Mouse (Mus musculus) C2C12 (cell line): ENCODE data around the gene Taf6. TPM values are rescaled to one million over a fixed set of nuclear protein-coding genes. Genes with fewer than 3 reads are reported as not detected.
A peak's percentile ranks its signal among the peaks of the same experiment; 100 is the strongest.

ENCODE experiments used
- H3K27me3 ChIP-seq: one replicate; pipeline ENCODE4 v1.6.1; 2011; ENCODE audit not compliant: control insufficient read depth, insufficient read depth, insufficient read length
- H3K36me3 ChIP-seq: one replicate; pipeline ENCODE4 v1.6.1; 2011; ENCODE audit not compliant: control insufficient read depth, insufficient read depth
- H3K4me3 ChIP-seq: one replicate; pipeline ENCODE4 v1.5.1; 2011; ENCODE audit warnings: mild to moderate bottlenecking, control low read depth; ENCODE audit not compliant: poor library complexity, insufficient read depth, severe bottlenecking
- H3K79me2 ChIP-seq: one replicate; pipeline ENCODE4 v1.6.1; 2011; ENCODE audit not compliant: control insufficient read depth, insufficient read depth
- H3K79me3 ChIP-seq: one replicate; pipeline ENCODE4 v1.6.1; 2011; ENCODE audit warnings: low read depth, control low read depth
- H3ac ChIP-seq: one replicate; pipeline ENCODE3; 2011; ENCODE audit warnings: low read depth; ENCODE audit not compliant: control insufficient read depth, insufficient read length
- CEBPB ChIP-seq: IDR thresholded peaks from one replicate; pipeline ENCODE4 v1.6.1; 2011; ENCODE audit warnings: low read depth, mild to moderate bottlenecking, control low read depth, moderate library complexity
- CTCF ChIP-seq: IDR thresholded peaks from one replicate; pipeline ENCODE4 v1.5.1; 2011; ENCODE audit not compliant: control insufficient read depth, insufficient read depth, insufficient read length
- FOSL1 ChIP-seq: IDR thresholded peaks from one replicate; pipeline ENCODE4 v1.8.0; 2011; ENCODE audit warnings: mild to moderate bottlenecking, low read length; ENCODE audit not compliant: poor library complexity, insufficient read depth, severe bottlenecking
- MAX ChIP-seq: IDR thresholded peaks from one replicate; pipeline ENCODE4 v1.6.1; 2011; ENCODE audit warnings: mild to moderate bottlenecking, control low read depth
- MYOD1 ChIP-seq: IDR thresholded peaks from one replicate; pipeline ENCODE4 v1.6.1; 2011; ENCODE audit warnings: low read depth; ENCODE audit not compliant: control insufficient read depth, insufficient read length
- MYOG ChIP-seq: IDR thresholded peaks from one replicate; pipeline ENCODE4 v1.6.1; 2011; ENCODE audit not compliant: control insufficient read depth, insufficient read length; ENCODE audit errors: extremely low read depth
- USF1 ChIP-seq: IDR thresholded peaks from one replicate; pipeline ENCODE4 v1.6.1; 2011; ENCODE audit warnings: low read depth, mild to moderate bottlenecking, control low read depth, moderate library complexity
- long read RNA-seq, 2 experiments: library from polyadenylated mRNA; unstranded; transcript quantifications; one replicate each; pipeline ENCODE4 v2.0.0; 2019 to 2020
- polyA plus RNA-seq: library from polyadenylated mRNA; unstranded; fragments of >200 nt; fragmentation: generic; extraction: Trizol; gene quantifications from one replicate; pipeline ENCODE4 v1.2.1, GENCODE M21; 2012; ENCODE audit warnings: missing spikeins

Gene Taf6
- 58.1 TPM for polyA plus RNA-seq
- long read RNA-seq, experiment 1, transcript Taf6-201 (15 exons, 2,304 nt), result major isoform, 23 of 51 reads
- long read RNA-seq, experiment 1, partial matches to known transcripts, result 10 of 51 reads
- long read RNA-seq, experiment 1, other reads (novel, unspliced or antisense), result 16 of 51 reads
- long read RNA-seq, experiment 2, transcript Taf6-201 (15 exons, 2,304 nt), result major isoform, 168 of 330 reads
- long read RNA-seq, experiment 2, transcript Taf6-202 (15 exons, 2,308 nt), result minor isoform, 5 of 330 reads
- long read RNA-seq, experiment 2, partial matches to known transcripts, result 13 of 330 reads
- long read RNA-seq, experiment 2, other reads (novel, unspliced or antisense), result 144 of 330 reads

DNA sequence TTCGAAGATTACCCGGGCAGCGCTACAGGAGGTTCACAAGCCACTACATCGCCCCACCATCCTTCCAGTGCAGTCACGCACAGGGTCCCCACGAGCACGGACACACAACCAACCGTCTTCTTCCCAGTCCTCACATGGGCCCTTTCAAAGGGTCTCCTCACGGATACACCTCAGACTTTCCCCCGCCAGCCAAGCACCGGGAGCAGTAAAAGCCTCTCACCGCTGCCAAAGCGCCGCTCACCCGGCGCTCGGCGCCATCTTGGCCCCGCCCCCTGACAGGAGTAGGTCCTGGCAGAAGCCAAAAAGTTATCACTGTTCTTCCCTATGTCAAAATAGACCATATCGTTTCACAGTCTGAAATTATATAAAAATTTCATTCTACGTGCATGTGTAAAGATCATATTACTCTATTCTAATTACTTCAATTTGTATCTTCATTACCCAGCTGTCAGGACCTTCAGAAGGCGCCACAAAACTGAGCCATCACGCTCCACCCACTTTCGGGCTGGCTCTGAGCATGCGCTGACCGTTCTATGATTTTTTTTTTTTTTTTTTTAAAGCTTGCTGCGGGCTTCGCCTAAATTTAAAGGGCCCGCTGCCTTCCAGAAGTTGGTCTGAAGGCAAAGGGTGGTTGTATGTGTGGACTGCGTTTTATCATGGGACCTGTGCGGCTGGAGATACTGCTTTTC, at the start of gene Taf6, which contains the start of gene Cnpy4:
Gene Taf6, minus strand, starts transcription at position 502 of the 689 bp plus-strand sequence.
Gene Cnpy4, plus strand, starts transcription at position 536 of the 689 bp plus-strand sequence.
- peak within 1 kb of the TSS; percentile 80 for H3K4me3 ChIP-seq
- H3K27me3 ChIP-seq, result no peaks in the 10 kb centered on the region
- H3ac ChIP-seq, result peak within 1 kb of the TSS; percentile 99
- peaks cover 21% of the 10 kb centered on the region for H3K79me2 ChIP-seq
- TF ChIP-seq USF1 (peak; percentile 13), MAX (no peak)
- peaks cover 7% of the 10 kb centered on the region for H3K79me3 ChIP-seq
- peaks cover 4% of the 10 kb centered on the region for H3K36me3 ChIP-seq

DNA sequence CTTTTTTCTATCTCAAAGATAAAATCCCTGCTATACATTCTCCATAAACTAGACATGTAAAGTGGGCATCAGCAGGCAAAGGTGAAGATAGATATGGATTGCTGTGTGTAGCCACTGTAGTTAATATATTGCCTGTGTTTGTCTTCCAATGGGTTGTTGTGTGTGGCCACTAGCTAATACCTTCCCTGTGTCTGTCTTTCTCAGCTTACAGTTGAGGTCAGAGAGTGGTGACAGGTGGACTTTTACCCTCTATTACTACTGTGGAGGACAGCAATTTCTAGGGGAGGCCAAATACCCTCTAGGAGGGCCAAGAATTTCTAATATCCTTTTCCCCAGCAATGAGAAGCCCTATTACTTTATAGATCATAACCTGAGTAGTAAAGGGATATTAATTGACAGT, 47.0 kb upstream of the Taf6 start:
- no peaks in the 10 kb centered on the region for H3K27me3 ChIP-seq
- no peak for TF ChIP-seq MAX
- no peak for TF ChIP-seq FOSL1
- no peak for TF ChIP-seq CTCF
- no peak for TF ChIP-seq MYOD1
- no peak for TF ChIP-seq CEBPB
- no peak for TF ChIP-seq USF1
- TF ChIP-seq MYOG, result no peak
- no peaks in the 10 kb centered on the region for H3K79me2 ChIP-seq
- H3K36me3 ChIP-seq, result no peaks in the 10 kb centered on the region
- H3K79me3 ChIP-seq, result no peaks in the 10 kb centered on the region
- H3K4me3 ChIP-seq, result no peak overlapping the region
- H3ac ChIP-seq, result no peak overlapping the region

DNA sequence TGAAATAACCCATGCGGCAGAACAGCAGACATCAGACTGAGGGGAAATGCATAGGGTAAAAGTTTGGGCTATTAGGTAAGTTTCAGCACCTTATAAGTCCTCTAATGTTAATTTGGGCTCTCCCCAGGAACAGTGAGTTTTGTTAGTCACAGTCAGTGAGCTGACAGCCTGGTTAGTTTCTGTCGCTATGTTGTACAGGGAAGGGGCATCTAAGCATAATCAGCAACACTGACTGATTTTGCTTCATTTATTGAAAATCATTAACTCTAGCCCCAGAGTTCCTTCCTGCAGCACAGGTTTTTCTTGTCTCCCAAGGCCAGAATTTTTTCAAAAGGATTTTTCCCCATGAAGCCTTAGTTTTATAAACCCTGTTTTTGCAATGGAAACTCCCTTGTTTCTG, 46.5 kb upstream of the Taf6 start:
- Histone ChIP-seq H3K79me3 (no peaks in the 10 kb centered on the region), H3K4me3 (no peak overlapping the region), H3ac (no peak overlapping the region), H3K27me3 (no peaks in the 10 kb centered on the region), H3K36me3 (no peaks in the 10 kb centered on the region), H3K79me2 (no peaks in the 10 kb centered on the region)
- TF ChIP-seq MYOG (no peak), MYOD1 (no peak), CTCF (no peak), FOSL1 (no peak), MAX (no peak), USF1 (no peak), CEBPB (no peak)

DNA sequence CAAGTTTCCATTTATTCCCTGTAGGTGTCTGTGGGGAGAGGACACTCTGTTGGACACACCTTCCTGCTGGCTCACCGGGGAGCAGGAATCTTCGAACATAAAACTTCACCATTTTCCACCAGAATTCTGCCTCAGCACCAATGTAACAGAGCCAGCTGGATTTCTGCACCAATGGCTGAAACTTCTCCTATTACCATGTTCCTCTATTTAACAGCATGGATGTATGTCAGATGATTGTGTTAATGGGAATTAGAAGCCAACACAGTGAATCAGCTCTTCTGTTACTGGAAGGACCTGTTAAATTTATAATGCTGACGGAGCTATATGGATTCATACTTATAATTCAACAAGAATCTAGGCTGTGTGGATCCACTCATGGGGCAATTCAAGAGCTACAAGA, 42.3 kb upstream of the Taf6 start:
- no peaks in the 10 kb centered on the region for H3K36me3 ChIP-seq
- no peaks in the 10 kb centered on the region for H3K79me3 ChIP-seq
- no peaks in the 10 kb centered on the region for H3K27me3 ChIP-seq
- H3K79me2 ChIP-seq, result no peaks in the 10 kb centered on the region
- no peak overlapping the region for H3K4me3 ChIP-seq
- TF ChIP-seq MYOG, result no peak
- TF ChIP-seq CEBPB, result no peak
- TF ChIP-seq FOSL1, result no peak
- TF ChIP-seq MYOD1, result no peak
- no peak for TF ChIP-seq USF1
- TF ChIP-seq CTCF, result no peak
- no peak for TF ChIP-seq MAX
- no peak overlapping the region for H3ac ChIP-seq

DNA sequence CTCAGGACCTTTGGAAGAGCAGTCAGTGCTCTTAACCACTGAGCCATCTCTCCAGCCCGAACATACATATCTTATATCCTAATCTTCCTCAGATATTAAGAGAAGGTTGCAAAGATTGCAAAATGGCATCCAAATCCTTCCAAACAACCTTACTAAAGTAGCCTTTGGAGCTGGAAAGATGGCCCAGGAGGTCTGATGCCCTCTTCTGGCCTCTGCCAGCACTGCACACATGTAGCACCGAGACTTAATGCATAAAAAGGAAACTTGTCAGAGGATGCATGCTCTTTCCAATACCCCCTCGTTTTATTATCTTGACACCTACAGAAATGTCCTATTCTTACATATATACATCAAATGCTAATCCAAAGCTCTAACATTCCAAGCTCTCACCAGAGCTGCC, 40.8 kb upstream of the Taf6 start:
- no peak overlapping the region for H3ac ChIP-seq
- no peaks in the 10 kb centered on the region for H3K79me2 ChIP-seq
- no peaks in the 10 kb centered on the region for H3K27me3 ChIP-seq
- H3K4me3 ChIP-seq, result no peak overlapping the region
- H3K79me3 ChIP-seq, result no peaks in the 10 kb centered on the region
- no peaks in the 10 kb centered on the region for H3K36me3 ChIP-seq
- TF ChIP-seq USF1 (no peak), MAX (no peak), MYOG (no peak), FOSL1 (no peak), CTCF (no peak), MYOD1 (no peak), CEBPB (no peak)

DNA sequence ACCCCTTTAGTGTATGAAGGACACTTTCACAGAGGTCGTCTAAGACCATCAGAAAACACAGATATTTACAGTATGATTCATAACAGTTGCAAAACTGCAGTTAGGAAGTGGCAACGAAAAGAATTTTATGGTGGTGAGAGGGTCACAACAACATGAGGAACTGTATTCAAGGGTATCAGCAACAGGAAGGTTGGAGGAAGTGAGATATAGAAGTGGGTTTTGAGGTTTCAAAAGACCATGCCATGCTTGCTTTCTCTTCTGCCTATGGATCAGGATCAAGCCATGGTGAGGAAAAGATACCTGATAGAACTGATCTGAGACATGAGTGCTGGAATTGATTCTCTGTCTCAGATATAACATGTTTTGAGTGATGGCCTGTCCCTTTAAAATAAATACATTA, 40.1 kb upstream of the Taf6 start:
- Histone ChIP-seq H3K79me3 (no peaks in the 10 kb centered on the region), H3K4me3 (no peak overlapping the region), H3ac (no peak overlapping the region), H3K79me2 (no peaks in the 10 kb centered on the region), H3K36me3 (no peaks in the 10 kb centered on the region), H3K27me3 (no peaks in the 10 kb centered on the region)
- TF ChIP-seq CTCF (no peak), MYOD1 (no peak), MAX (no peak), USF1 (no peak), MYOG (no peak), FOSL1 (no peak), CEBPB (no peak)
